Mouse (Mus musculus): Measurements from ENCODE around the gene Fan1. TPM values are rescaled to one million over a fixed set of nuclear protein-coding genes. Genes with fewer than 3 reads are reported as not detected.

The Fan1 gene
- 7.5 and 8.5 TPM in 2 replicates for polyA plus RNA-seq (2015; fragmentation: Nextera tagmentation; extraction: Ambion mirVana)

GRCm38 (mm10) chr7:64373830-64374562 is at the start of gene Fan1:
Gene Fan1, minus strand, starts transcription at chr7:64374095.
- Histone ChIP-seq H3K9ac (replicated peaks) (peak within 1 kb of the TSS; percentile 72), H3K4me2 (replicated peaks) (peak within 1 kb of the TSS; percentile 48), H3K27me3 (no peaks in the 10 kb centered on the region), H3K36me3 (peaks cover 27% of the 10 kb centered on the region), H3K4me3 (peak within 1 kb of the TSS; percentile 63), H3K4me1 (peaks cover 8% of the 10 kb centered on the region), H3K9me3 (no peaks in the 10 kb centered on the region), H3K27ac (replicated peaks) (peak within 1 kb of the TSS; percentile 93)
- WGBS: 5% methylated on average over 27 of the region's 27 CpGs
- peak; percentile 98 for ATAC-seq (replicated peaks)

GRCm38 (mm10) chr7:64403989-64404388 is 30.1 kb upstream of the Fan1 start:
- no peak for ATAC-seq (replicated peaks)
- Histone ChIP-seq H3K4me2 (replicated peaks) (no peak overlapping the region), H3K36me3 (no peaks in the 10 kb centered on the region), H3K4me3 (no peak overlapping the region), H3K9me3 (no peaks in the 10 kb centered on the region), H3K27ac (replicated peaks) (no peak overlapping the region), H3K4me1 (no peaks in the 10 kb centered on the region), H3K27me3 (no peaks in the 10 kb centered on the region), H3K9ac (replicated peaks) (no peak overlapping the region)
- WGBS: 91% methylated on average over 8 of the region's 8 CpGs

GRCm38 (mm10) chr7:64402452-64402851 is 28.6 kb upstream of the Fan1 start:
- Histone ChIP-seq H3K4me1 (no peaks in the 10 kb centered on the region), H3K36me3 (no peaks in the 10 kb centered on the region), H3K27me3 (no peaks in the 10 kb centered on the region), H3K4me2 (replicated peaks) (no peak overlapping the region), H3K4me3 (no peak overlapping the region), H3K9ac (replicated peaks) (no peak overlapping the region), H3K27ac (replicated peaks) (no peak overlapping the region), H3K9me3 (no peaks in the 10 kb centered on the region)
- ATAC-seq (replicated peaks): no peak
- WGBS: 91% methylated on average over 4 of the region's 4 CpGs

GRCm38 (mm10) chr7:64400725-64401124 is 26.8 kb upstream of the Fan1 start:
- no peak for ATAC-seq (replicated peaks)
- Histone ChIP-seq H3K4me3 (no peak overlapping the region), H3K36me3 (no peaks in the 10 kb centered on the region), H3K4me2 (replicated peaks) (no peak overlapping the region), H3K27ac (replicated peaks) (no peak overlapping the region), H3K4me1 (no peaks in the 10 kb centered on the region), H3K9ac (replicated peaks) (no peak overlapping the region), H3K27me3 (no peaks in the 10 kb centered on the region), H3K9me3 (no peaks in the 10 kb centered on the region)
- WGBS: 82% methylated on average over 1 of the region's 1 CpGs

GRCm38 (mm10) chr7:64392819-64393151 is 18.9 kb upstream of the Fan1 start:
- H3K4me2 ChIP-seq (replicated peaks): peak overlapping the region; percentile 96
- WGBS: 2% methylated on average over 15 of the region's 15 CpGs
- peak overlapping the region; percentile 83 for H3K9ac ChIP-seq (replicated peaks)

GRCm38 (mm10) chr7:64392122-64392818 is 18.4 kb upstream of the Fan1 start, which contains the start of the genes Mphosph10 and Mcee:
Gene Mphosph10, minus strand, starts transcription at chr7:64392268.
Gene Mcee, plus strand, starts transcription at chr7:64392607.
- Histone ChIP-seq H3K9ac (replicated peaks) (peak within 1 kb of the TSS; percentile 83), H3K4me1 (peaks cover 23% of the 10 kb centered on the region), H3K4me2 (replicated peaks) (peak within 1 kb of the TSS; percentile 96), H3K27me3 (no peaks in the 10 kb centered on the region), H3K4me3 (peak within 1 kb of the TSS; percentile 71), H3K27ac (replicated peaks) (peak within 1 kb of the TSS; percentile 75), H3K9me3 (no peaks in the 10 kb centered on the region), H3K36me3 (peaks cover 15% of the 10 kb centered on the region)
- peak; percentile 99 for ATAC-seq (replicated peaks)
- WGBS: under 1% methylated on average over 54 of the region's 54 CpGs

More at GRCm38 (mm10) chr7:64392819-64393151, 18.9 kb upstream of the Fan1 start:
- peaks cover 23% of the 10 kb centered on the region for H3K4me1 ChIP-seq
- no peaks in the 10 kb centered on the region for H3K9me3 ChIP-seq
- H3K36me3 ChIP-seq: peaks cover 13% of the 10 kb centered on the region
- H3K4me3 ChIP-seq: peak overlapping the region; percentile 71
- ATAC-seq (replicated peaks): no peak
- peak overlapping the region; percentile 75 for H3K27ac ChIP-seq (replicated peaks)
- H3K27me3 ChIP-seq: no peaks in the 10 kb centered on the region

- Histone ChIP-seq H3K27me3 (no peaks in the 10 kb centered on the region), H3K36me3 (peaks cover 23% of the 10 kb centered on the region), H3K4me1 (peaks cover 23% of the 10 kb centered on the region), H3K4me3 (peak overlapping the region; percentile 71), H3K27ac (replicated peaks) (peak overlapping the region; percentile 75; the same call in 1 of the 2 replicates), H3K4me2 (replicated peaks) (peak overlapping the region; percentile 96), H3K9me3 (no peaks in the 10 kb centered on the region), H3K9ac (replicated peaks) (peak overlapping the region; percentile 83)
- no peak for ATAC-seq (replicated peaks)
- 6% methylated on average over 8 of the region's 8 CpGs for whole genome bisulfite sequencing
Observed at GRCm38 (mm10) chr7:64391479-64391878, 17.6 kb upstream of the Fan1 start.

- Histone ChIP-seq H3K27me3 (no peaks in the 10 kb centered on the region), H3K4me2 (replicated peaks) (peak overlapping the region; percentile 48), H3K4me1 (peaks cover 8% of the 10 kb centered on the region), H3K36me3 (peaks cover 27% of the 10 kb centered on the region), H3K4me3 (peak overlapping the region; percentile 63), H3K9me3 (no peaks in the 10 kb centered on the region), H3K27ac (replicated peaks) (peak overlapping the region; percentile 93), H3K9ac (replicated peaks) (peak overlapping the region; percentile 72)
- 11% methylated on average over 18 of the region's 18 CpGs for WGBS
- ATAC-seq (replicated peaks): peak; percentile 39
Observed at GRCm38 (mm10) chr7:64373147-64373829, 607 bp downstream of the Fan1 start.

GRCm38 (mm10) chr7:64371940-64372878 is 1.7 kb downstream of the Fan1 start:
- WGBS: 90% methylated on average over 23 of the region's 23 CpGs
- H3K27me3 ChIP-seq: no peaks in the 10 kb centered on the region
- no peak overlapping the region for H3K27ac ChIP-seq (replicated peaks)
- H3K4me2 ChIP-seq (replicated peaks): no peak overlapping the region
- H3K9ac ChIP-seq (replicated peaks): no peak overlapping the region
- H3K4me3 ChIP-seq: no peak overlapping the region
- no peak for ATAC-seq (replicated peaks)
- peaks cover 8% of the 10 kb centered on the region for H3K4me1 ChIP-seq
- H3K36me3 ChIP-seq: peaks cover 21% of the 10 kb centered on the region
- H3K9me3 ChIP-seq: no peaks in the 10 kb centered on the region

GRCm38 (mm10) chr7:64369841-64370240 is 4.1 kb downstream of the Fan1 start:
- Histone ChIP-seq H3K27me3 (no peaks in the 10 kb centered on the region), H3K9ac (replicated peaks) (no peak overlapping the region), H3K4me3 (no peak overlapping the region), H3K36me3 (peaks cover 11% of the 10 kb centered on the region), H3K4me1 (peaks cover 8% of the 10 kb centered on the region), H3K4me2 (replicated peaks) (no peak overlapping the region), H3K9me3 (no peaks in the 10 kb centered on the region), H3K27ac (replicated peaks) (no peak overlapping the region)
- 90% methylated on average over 6 of the region's 6 CpGs for WGBS
- no peak for ATAC-seq (replicated peaks)

GRCm38 (mm10) chr7:64365863-64366262 is 8.0 kb downstream of the Fan1 start:
- Histone ChIP-seq H3K27me3 (no peaks in the 10 kb centered on the region), H3K27ac (replicated peaks) (no peak overlapping the region), H3K9me3 (no peaks in the 10 kb centered on the region), H3K4me3 (no peak overlapping the region), H3K4me2 (replicated peaks) (no peak overlapping the region), H3K4me1 (no peaks in the 10 kb centered on the region), H3K9ac (replicated peaks) (no peak overlapping the region), H3K36me3 (peaks cover 44% of the 10 kb centered on the region)
- WGBS: 93% methylated on average over 5 of the region's 5 CpGs
- no peak for ATAC-seq (replicated peaks)
